Mouse (Mus musculus) CH12.LX (cell line): ENCODE measurements around the gene Fap. TPM values are rescaled to one million over a fixed set of nuclear protein-coding genes. Genes with fewer than 3 reads are reported as not detected.

Experiments used
- DNase-seq: peaks from one replicate; pipeline ENCODE4 v3.0.0-alpha.2; 2013; ENCODE audit errors: extremely low read depth
- H3K27ac ChIP-seq: 2 replicates; pipeline ENCODE4 v1.5.1; 2012; ENCODE audit warnings: low read depth, mild to moderate bottlenecking, control low read depth, moderate library complexity; ENCODE audit not compliant: insufficient read depth
- H3K27me3 ChIP-seq: replicated peaks from 2 replicates; pipeline ENCODE3; 2012; ENCODE audit warnings: inconsistent platforms
- H3K36me3 ChIP-seq, 2 experiments: replicated peaks in 1 of 2; 2 replicates each; pipeline versions ENCODE3 to v1.6.1; 2012; ENCODE audit warnings: inconsistent platforms in 1 of 2, low read length in 1 of 2, mild to moderate bottlenecking in 1 of 2, mixed read lengths in 1 of 2, moderate library complexity in 1 of 2; ENCODE audit not compliant: control insufficient read depth in 1 of 2, insufficient read depth in 1 of 2
- H3K4me1 ChIP-seq, 2 experiments: 2 replicates each; pipeline ENCODE4 v1.6.1; 2012; ENCODE audit warnings: inconsistent platforms in 1 of 2, moderate library complexity in 1 of 2; ENCODE audit not compliant: insufficient read depth in 2 of 2, control insufficient read depth in 1 of 2
- H3K4me2 ChIP-seq: 2 replicates; pipeline ENCODE4 v1.6.1; 2012; ENCODE audit warnings: low read depth, mild to moderate bottlenecking, control low read depth; ENCODE audit not compliant: poor library complexity, insufficient read depth, severe bottlenecking
- H3K4me3 ChIP-seq, 3 experiments: fragments of 150-350 bp in 1 of 3; sonication (generic) in 1 of 3; replicated peaks in 1 of 3; 2 replicates each; pipeline versions ENCODE3 to v1.5.1; 2011 to 2012; ENCODE audit warnings: low read depth in 2 of 3, low read length in 2 of 3, mild to moderate bottlenecking in 2 of 3, moderate library complexity in 2 of 3, control low read depth in 1 of 3, improper control_type of control experiment in 1 of 3, inconsistent platforms in 1 of 3, mixed read lengths in 1 of 3; ENCODE audit not compliant: poor library complexity in 1 of 3
- H3K79me2 ChIP-seq: replicated peaks from 2 replicates; pipeline ENCODE4 v1.6.1; 2012; ENCODE audit warnings: mild to moderate bottlenecking, moderate library complexity; ENCODE audit not compliant: control insufficient read depth, poor library complexity, insufficient read depth, severe bottlenecking; ENCODE audit errors: extremely low read depth
- H3K9ac ChIP-seq: 2 replicates; pipeline ENCODE4 v1.6.1; 2012; ENCODE audit warnings: low read depth, mild to moderate bottlenecking, control low read depth, moderate library complexity; ENCODE audit not compliant: insufficient read depth
- H3K9me3 ChIP-seq: replicated peaks from 2 replicates; pipeline ENCODE3; 2012; ENCODE audit warnings: low read length, inconsistent platforms, mixed read lengths
- CHD1 ChIP-seq: IDR thresholded peaks from 2 replicates; pipeline ENCODE4 v1.6.1; 2012; ENCODE audit warnings: low read depth, low read length, improper control_type of control experiment, inconsistent platforms
- CTCF ChIP-seq, 2 experiments: IDR thresholded peaks in 1 of 2; conservative IDR thresholded peaks in 1 of 2; 2 replicates each; pipeline ENCODE4 v1.5.1; 2011 to 2012; ENCODE audit warnings: low read depth in 2 of 2, low read length in 2 of 2, improper control_type of control experiment in 1 of 2, inconsistent platforms in 1 of 2, mild to moderate bottlenecking in 1 of 2, moderate library complexity in 1 of 2
- E2F4 ChIP-seq: IDR thresholded peaks from 2 replicates; pipeline ENCODE4 v1.6.1; 2011; ENCODE audit warnings: low read depth, low read length, improper control_type of control experiment; ENCODE audit not compliant: insufficient replicate concordance
- ELF1 ChIP-seq: IDR thresholded peaks from 2 replicates; pipeline ENCODE4 v1.6.1; 2014; ENCODE audit warnings: low read depth, mild to moderate bottlenecking, inconsistent platforms, low read length, improper control_type of control experiment
- IRF4 ChIP-seq: IDR thresholded peaks from 2 replicates; pipeline ENCODE4 v1.6.1; 2014; ENCODE audit warnings: low read depth, mild to moderate bottlenecking, inconsistent platforms, low read length, improper control_type of control experiment
- JUN ChIP-seq: IDR thresholded peaks from 2 replicates; pipeline ENCODE4 v1.6.1; 2011; ENCODE audit warnings: low read depth, mild to moderate bottlenecking, low read length, improper control_type of control experiment, moderate library complexity; ENCODE audit not compliant: insufficient read depth
- JUND ChIP-seq: conservative IDR thresholded peaks from 2 replicates; pipeline ENCODE4 v1.6.1; 2011; ENCODE audit warnings: low read depth, low read length, improper control_type of control experiment
- MAFK ChIP-seq: IDR thresholded peaks from 2 replicates; pipeline ENCODE4 v1.6.1; 2011; ENCODE audit warnings: low read length, improper control_type of control experiment; ENCODE audit not compliant: insufficient replicate concordance
- MAX ChIP-seq: IDR thresholded peaks from 2 replicates; pipeline ENCODE4 v1.6.1; 2011; ENCODE audit warnings: low read length, improper control_type of control experiment
- MAZ ChIP-seq: IDR thresholded peaks from 2 replicates; pipeline ENCODE4 v1.6.1; 2012; ENCODE audit warnings: low read depth, mild to moderate bottlenecking, inconsistent platforms, low read length, improper control_type of control experiment, moderate library complexity
- NRF1 ChIP-seq: IDR thresholded peaks from 2 replicates; pipeline ENCODE4 v1.6.1; 2014; ENCODE audit warnings: low read depth, mild to moderate bottlenecking, inconsistent platforms, low read length, improper control_type of control experiment, moderate library complexity
- RAD21 ChIP-seq: IDR thresholded peaks from 2 replicates; pipeline ENCODE4 v1.6.1; 2011; ENCODE audit warnings: low read depth, mild to moderate bottlenecking, low read length, improper control_type of control experiment, moderate library complexity
- RCOR1 ChIP-seq: conservative IDR thresholded peaks from 2 replicates; pipeline ENCODE4 v1.6.1; 2012; ENCODE audit warnings: low read depth, mild to moderate bottlenecking, inconsistent platforms, low read length, improper control_type of control experiment
- SMC3 ChIP-seq: IDR thresholded peaks from 2 replicates; pipeline ENCODE4 v1.6.1; 2011; ENCODE audit warnings: low read depth, low read length, improper control_type of control experiment
- TCF12 ChIP-seq: IDR thresholded peaks from 2 replicates; pipeline ENCODE4 v1.6.1; 2014; ENCODE audit warnings: low read depth, mild to moderate bottlenecking, inconsistent platforms, low read length, improper control_type of control experiment
- USF1 ChIP-seq: IDR thresholded peaks from 2 replicates; pipeline ENCODE4 v1.6.1; 2014; ENCODE audit warnings: low read depth, mild to moderate bottlenecking, inconsistent platforms, low read length, improper control_type of control experiment
- ZC3H11A ChIP-seq: IDR thresholded peaks from 2 replicates; pipeline ENCODE4 v1.6.1; 2012; ENCODE audit warnings: low read depth, mild to moderate bottlenecking, inconsistent platforms, low read length, improper control_type of control experiment
- dilution Hi-C: fragments of 300-500 bp; cut with MboI; formaldehyde crosslinking; loops from 2 replicates; pipeline ENCODE4 v1.14.3; 2020; ENCODE audit warnings: low sequenced_read_pairs; ENCODE audit not compliant: extremely low pct_unique_long_range_greater_than_20kb, extremely low pct_ligation_motif_present
- in situ Hi-C: fragments of 300-500 bp; cut with MboI; formaldehyde crosslinking; loops from 3 replicates; pipeline ENCODE4 v1.14.3; 2019; ENCODE audit warnings: low sequenced_read_pairs, low pct_ligation_motif_present, low pct_unique_long_range_greater_than_20kb, mixed read lengths
- polyA plus RNA-seq: library from polyadenylated mRNA; unstranded; fragments of >175 nt; gene quantifications from 2 replicates; pipeline ENCODE4 v1.2.1, GENCODE M21; 2012; ENCODE audit warnings: low read depth; ENCODE audit not compliant: insufficient read length
- total RNA-seq, 2 experiments: library from RNA; depleted of rRNA; stranded (reverse); fragments of 300-350 nt in 1 of 2; fragments of >200 nt in 1 of 2; gene quantifications; 2 replicates each; pipeline ENCODE4 v1.2.3; 2012 to 2014

Fap gene
- total and polyA plus RNA-seq, 3 experiments, result 0.15 TPM; not detected in 2

DNA sequence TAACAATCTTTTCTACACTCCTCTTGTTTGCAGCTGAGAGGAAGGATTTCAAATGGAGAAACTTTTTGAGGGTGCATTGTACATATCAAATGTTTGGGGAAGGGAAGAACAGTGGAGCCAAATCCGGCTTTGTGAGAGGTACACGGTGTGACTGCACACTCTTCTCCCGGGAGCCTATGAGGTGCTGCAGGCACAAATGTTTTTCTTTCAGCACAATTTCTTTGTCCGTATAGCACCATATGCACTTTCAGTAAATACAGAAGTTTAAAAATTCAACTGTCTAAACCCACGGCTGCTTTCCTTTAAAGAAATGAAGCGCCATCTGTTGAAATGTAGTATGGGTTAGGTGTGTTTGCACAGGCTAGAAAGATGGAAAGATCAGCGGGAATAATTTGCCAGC, 375 bp upstream of the Fap start:
- Histone ChIP-seq H3K4me1 (peaks cover 0 to 5% of the 10 kb centered on the region in 2 experiments; a peak in 1 of 4 replicates), H3K36me3 (no peaks in the 10 kb centered on the region), H3K9me3 (no peaks in the 10 kb centered on the region), H3K4me3 (no peak overlapping the region), H3K27ac (no peak overlapping the region), H3K4me2 (no peak overlapping the region), H3K79me2 (no peaks in the 10 kb centered on the region), H3K9ac (no peak overlapping the region), H3K27me3 (no peaks in the 10 kb centered on the region)
- TF ChIP-seq CHD1, result no peak
- no peak for TF ChIP-seq CTCF (conservative IDR thresholded peaks at IDR 0.05 in 1 of 2, IDR thresholded peaks at IDR 0.05 in 1 of 2; ENCODE audit: low read depth in 2 of 2, low read length in 2 of 2)
- no peak for TF ChIP-seq TCF12
- TF ChIP-seq ZC3H11A, result no peak
- no peak for TF ChIP-seq ELF1
- TF ChIP-seq E2F4, result no peak
- no peak for TF ChIP-seq RCOR1
- no peak for TF ChIP-seq USF1
- no peak for TF ChIP-seq NRF1
- TF ChIP-seq MAFK, result no peak
- no peak for TF ChIP-seq JUND
- TF ChIP-seq MAX, result no peak
- no peak for TF ChIP-seq IRF4
- no peak for TF ChIP-seq MAZ
- no peak for TF ChIP-seq JUN
- dilution Hi-C loops (no loop called here), in situ Hi-C loops (no loop called here)
- DNase-seq, result no peak

DNA sequence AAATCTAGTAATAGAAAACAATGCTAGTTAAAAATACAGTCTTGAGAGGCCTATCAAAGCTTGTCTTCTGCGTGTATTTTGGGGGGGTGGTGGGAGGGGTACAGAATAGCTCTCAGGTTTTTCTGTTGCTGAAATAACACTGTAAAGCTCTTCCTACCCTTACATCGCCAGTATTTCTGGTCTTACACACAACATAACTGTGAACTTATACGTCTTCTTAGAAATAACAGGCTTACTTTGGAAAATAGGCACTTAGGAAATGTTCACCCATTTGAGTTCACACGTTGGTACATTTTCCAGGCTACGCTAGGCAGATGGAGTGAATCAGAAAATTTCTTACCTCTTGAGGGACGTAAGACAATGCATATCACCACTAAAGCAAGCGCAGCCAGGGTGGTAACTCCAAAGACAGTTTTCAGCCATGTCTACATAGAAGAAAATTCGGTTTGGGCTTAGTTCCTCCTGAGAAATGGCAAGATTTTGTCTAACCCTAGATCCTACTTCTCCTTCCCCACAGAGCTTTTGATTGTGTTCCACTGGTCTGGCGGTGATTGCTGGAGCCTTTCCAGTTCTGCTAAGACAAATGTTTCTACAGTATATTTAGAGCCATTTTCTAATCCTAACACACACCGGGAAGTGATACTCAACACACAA, 649 bp downstream of the Fap start:
- TF ChIP-seq RAD21 (no peak), SMC3 (no peak)
- TF ChIP-seq, all 38 proteins: peak for 0
- in situ Hi-C loops (no loop called here), dilution Hi-C loops (no loop called here)
- Histone ChIP-seq H3K27me3 (no peaks in the 10 kb centered on the region), H3K36me3 (no peaks in the 10 kb centered on the region), H3K9ac (no peak overlapping the region), H3K27ac (no peak overlapping the region), H3K9me3 (no peaks in the 10 kb centered on the region), H3K79me2 (no peaks in the 10 kb centered on the region), H3K4me1 (peaks cover 0 to 5% of the 10 kb centered on the region in 2 experiments; a peak in 1 of 4 replicates), H3K4me2 (no peak overlapping the region), H3K4me3 (no peak overlapping the region)
- DNase-seq, result no peak
